Mouse (Mus musculus) brain, embryonic 14.5 days (tissue): ENCODE measurements around the gene Srprb. TPM values are rescaled to one million over a fixed set of nuclear protein-coding genes. Genes with fewer than 3 reads are reported as not detected.

Experiments
- DNase-seq: peaks from one replicate; pipeline ENCODE4 v3.0.0-alpha.2; 2011; ENCODE audit warnings: low read depth
- CTCF ChIP-seq: fragments of 200-500 bp; IDR thresholded peaks from 2 replicates; pipeline ENCODE4 v1.5.1; 2012; ENCODE audit warnings: inconsistent platforms, mild to moderate bottlenecking, moderate library complexity, borderline replicate concordance; ENCODE audit not compliant: insufficient read depth, insufficient read length; ENCODE audit errors: extremely low read depth
- POLR2A ChIP-seq: fragments of 200-500 bp; IDR thresholded peaks from 2 replicates; pipeline ENCODE4 v1.6.1; 2012; ENCODE audit warnings: mild to moderate bottlenecking, inconsistent platforms, borderline replicate concordance; ENCODE audit not compliant: poor library complexity, insufficient read depth, insufficient read length, severe bottlenecking; ENCODE audit errors: extremely low read depth
- polyA plus RNA-seq: library from polyadenylated mRNA; depleted of rRNA; stranded (reverse); fragments of >200 nt; gene quantifications from 2 replicates; pipeline ENCODE4 v1.2.3, GENCODE M21; 2012

Srprb gene
- polyA plus RNA-seq, 1 experiment, result 58.0 TPM

DNA sequence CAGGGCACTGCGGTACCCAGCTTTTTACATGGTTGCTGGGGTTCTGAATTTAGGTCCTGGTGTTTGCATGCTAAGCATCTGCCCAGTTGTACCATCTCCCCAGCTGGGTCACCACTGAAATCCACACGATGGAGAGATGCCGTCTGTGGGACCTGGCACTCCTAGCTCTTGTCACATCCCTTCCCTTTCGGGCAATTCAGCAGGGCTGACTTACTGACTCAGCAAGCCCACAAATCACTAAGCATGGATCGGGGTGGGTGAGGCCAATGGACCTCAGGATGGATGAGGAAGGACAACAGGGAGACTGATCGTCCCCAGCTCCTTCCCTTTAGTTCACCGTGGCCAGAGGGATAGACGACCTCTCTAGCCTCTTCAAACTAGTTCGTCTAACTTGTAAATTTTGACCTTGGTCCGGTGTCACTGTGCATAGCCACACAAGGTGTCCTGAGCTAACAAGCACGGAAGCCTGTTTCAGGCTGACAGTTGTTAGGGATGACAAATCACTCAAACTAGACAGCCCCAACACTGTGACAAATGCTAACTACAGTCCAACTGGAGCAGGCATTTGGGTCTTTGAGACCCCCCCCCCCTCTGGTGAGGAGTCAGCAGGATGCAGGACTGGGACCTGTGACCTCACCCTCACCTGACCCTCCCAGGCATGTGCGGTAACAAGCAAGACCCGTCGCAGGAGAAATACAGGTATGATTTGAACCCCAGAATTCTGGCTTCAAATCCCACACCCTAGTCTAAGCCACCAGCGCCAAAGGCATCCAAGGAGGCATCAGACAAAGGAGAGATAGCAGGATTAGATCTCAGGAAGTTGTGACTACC, 27.3 kb upstream of the Srprb start:
- DNase-seq, result no peak
- TF ChIP-seq POLR2A (no peak), CTCF (no peak)

DNA sequence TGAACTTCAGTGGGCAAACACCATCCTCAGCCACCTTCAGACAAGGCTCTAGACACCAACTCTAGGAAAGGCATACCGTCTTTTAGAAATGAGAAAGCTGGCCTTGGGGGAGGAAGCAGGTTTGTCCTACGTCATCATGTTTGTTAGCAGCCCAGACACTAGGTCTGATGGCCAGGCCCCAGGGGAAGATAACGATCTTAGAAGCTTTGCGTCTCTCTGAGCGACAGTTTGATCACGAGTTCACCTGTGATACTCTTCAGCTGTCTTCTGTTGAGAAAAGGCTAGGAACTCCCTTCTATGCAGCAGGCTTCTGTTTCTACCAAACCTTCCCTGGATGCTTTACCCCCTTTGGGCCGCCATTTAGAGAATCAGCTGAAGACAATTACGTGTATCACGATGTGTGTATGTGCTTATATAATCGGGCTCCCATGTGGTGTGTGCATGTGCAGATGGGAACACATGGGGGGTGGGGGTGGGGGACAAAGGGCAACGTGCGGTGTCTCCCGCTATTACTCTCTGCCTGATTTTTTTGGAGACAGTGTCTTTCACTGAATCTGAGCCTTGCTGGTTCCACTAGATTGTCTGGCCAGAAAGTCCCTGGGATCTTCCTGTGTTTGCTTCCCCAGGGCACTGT, 26.6 kb upstream of the Srprb start:
- TF ChIP-seq CTCF, result no peak
- TF ChIP-seq POLR2A, result no peak
- no peak for DNase-seq

GRCm38 (mm10) chr9:103227760-103228159, 25.8 kb upstream of the Srprb start:
- no peak for DNase-seq
- TF ChIP-seq POLR2A (no peak), CTCF (no peak)

DNA sequence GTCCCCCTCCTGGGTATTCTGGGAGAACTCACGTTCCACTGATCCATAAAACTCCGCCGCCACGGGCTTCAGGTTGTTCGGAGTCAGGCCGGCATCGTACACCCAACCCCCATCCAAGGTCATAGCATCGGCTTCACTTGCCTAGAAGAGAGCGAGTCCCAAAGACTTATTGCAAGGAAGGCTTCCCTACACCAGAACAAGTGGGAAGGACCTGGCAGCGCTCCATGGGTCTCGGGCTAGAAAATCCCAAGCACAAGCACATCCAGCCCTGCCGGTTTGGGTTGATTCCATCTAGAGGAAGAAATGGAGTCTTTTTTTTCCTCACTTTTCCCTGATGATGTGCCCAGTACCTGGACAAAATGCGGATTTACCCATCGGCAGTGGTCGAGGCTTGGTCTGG, 24.9 kb upstream of the Srprb start:
- DNase-seq, result no peak
- TF ChIP-seq CTCF, result no peak
- TF ChIP-seq POLR2A, result no peak

DNA sequence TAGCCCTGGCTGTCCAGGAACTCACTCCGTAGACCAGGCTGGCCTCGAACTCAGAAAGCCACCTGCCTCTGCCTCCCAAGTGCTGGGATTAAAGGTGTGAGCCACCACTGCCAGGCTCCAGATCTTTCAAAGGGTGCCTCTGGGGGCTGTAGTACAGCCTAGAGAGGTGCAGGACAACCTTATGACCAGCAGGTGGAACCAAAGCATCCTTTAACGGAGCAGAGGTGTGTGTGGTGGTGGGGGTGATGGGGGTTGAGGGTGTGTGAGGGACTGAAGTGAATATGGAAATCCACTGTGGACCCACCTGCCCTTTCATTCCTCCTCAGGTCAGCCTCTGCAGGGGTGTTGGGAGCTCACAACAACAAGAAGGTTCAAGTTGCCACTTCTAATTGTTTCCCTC, 23.5 kb upstream of the Srprb start:
- no peak for TF ChIP-seq POLR2A
- TF ChIP-seq CTCF, result peak; percentile 54; the same call in 1 of the 2 replicates
- DNase-seq, result no peak

- TF ChIP-seq CTCF (no peak), POLR2A (no peak)
Observed at GRCm38 (mm10) chr9:103224721-103225120, 22.8 kb upstream of the Srprb start.

DNA sequence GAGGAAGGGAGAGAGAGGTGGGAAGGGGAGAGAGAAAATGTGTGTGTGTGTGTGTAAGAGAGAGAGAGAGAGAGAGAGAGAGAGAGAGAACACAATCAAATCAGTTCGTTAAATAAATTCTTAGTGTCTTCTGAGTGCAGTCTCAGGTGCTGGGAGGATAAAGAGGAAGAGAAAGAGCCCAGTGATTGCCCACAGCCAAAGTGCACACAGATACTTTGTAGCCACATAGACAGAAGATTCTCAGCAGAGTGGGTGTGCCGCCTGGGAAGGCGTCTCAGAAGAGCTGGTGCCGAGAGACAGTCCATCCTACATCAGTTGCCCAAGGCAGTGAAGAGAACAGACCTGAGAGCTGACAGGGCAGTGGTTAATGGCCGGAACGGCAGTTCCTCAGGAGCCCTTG, 12.3 kb upstream of the Srprb start:
- TF ChIP-seq POLR2A (no peak), CTCF (no peak)
- no peak for DNase-seq

More at GRCm38 (mm10) chr9:103224721-103225120, 22.8 kb upstream of the Srprb start:
- DNase-seq, result no peak

DNA sequence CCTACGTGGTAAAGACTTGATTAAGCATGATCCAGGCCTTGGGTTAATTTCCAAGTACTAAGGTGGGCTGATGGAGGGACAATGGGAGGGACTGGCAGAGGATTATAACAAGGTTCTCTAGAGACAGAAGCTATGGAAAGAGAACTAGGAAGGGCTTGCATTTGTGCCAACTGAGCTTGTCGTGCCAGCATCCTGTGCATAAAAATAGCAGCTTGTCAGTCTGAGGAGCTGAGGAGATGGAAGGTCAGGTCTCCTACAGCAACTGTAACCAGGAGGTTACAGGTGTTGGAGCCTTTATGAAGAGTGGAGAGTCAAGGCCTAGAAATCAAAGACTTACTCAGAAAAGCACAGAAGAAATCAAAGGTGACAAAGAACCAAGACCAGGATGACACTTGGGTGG, 11.7 kb upstream of the Srprb start:
- no peak for DNase-seq
- no peak for TF ChIP-seq CTCF
- no peak for TF ChIP-seq POLR2A

GRCm38 (mm10) chr9:103212654-103213420, 10.9 kb upstream of the Srprb start:
- no peak for TF ChIP-seq POLR2A
- TF ChIP-seq CTCF, result no peak
- DNase-seq, result peak; percentile 42

DNA sequence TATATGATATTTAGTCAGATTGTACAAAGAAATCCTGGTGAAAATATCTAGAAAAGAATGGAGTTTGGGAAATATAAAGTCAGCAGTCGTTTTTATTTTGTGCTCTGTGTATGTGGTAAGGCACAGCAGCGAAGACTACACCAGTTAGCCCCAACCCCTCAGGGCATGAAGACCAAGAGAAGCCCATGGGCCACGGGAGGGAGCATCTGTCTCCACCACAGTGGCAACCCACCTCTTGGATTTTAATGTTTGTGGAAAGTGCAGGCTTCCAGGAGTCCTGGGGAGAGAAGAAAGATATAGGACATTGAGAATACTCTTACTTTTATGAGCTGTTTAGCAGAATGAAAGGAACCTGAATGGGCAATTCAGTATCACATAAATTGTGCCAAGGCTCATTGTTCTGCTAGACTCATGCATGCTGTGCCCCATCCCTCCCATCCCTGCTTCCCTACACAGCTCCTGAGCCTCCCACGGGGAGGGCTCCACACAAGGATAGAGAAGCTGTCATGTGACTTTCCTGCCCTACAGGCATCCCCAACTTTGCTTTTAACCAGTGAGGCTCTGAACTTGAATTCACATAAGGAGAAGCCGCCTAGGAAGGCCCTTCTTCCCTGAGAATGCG, 7.0 kb upstream of the Srprb start:
- TF ChIP-seq POLR2A, result no peak
- TF ChIP-seq CTCF, result no peak
- DNase-seq, result peak; percentile 53

DNA sequence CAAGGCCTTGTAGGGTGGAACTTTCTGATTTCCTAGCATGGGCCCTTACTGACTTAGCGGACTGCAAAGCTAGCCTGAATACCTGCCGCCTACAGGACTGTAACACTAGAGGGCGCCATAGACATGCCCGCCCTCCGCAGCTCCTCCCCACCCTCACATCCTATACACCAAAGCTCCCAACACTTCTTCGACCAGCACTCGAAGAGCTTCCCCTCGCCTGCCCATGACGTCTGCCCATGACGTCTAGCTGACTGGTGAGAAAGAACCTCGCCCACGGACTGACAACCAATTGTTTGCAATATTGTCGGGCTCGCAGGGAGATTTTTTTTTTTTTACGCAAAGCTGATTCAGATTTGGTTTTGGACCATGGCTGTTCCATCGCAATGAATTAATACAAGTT, 5.9 kb upstream of the Srprb start:
- DNase-seq, result peak; percentile 91
- peak; percentile 92 for TF ChIP-seq CTCF
- no peak for TF ChIP-seq POLR2A

GRCm38 (mm10) chr9:103205786-103206185, 3.8 kb upstream of the Srprb start:
- DNase-seq, result no peak
- TF ChIP-seq POLR2A (no peak), CTCF (no peak)
